Mouse (Mus musculus): ENCODE data around the gene Wdr17. TPM values are rescaled to one million over a fixed set of nuclear protein-coding genes. Genes with fewer than 3 reads are reported as not detected.

Gene Wdr17
- total and polyA plus RNA-seq, 3 experiments = not detected

- Histone ChIP-seq H3K79me2 (ENCODE audit: control insufficient read depth, insufficient read depth, low read length, poor library complexity) (no peaks in the 10 kb centered on the region), H3K9ac (ENCODE audit: control insufficient read depth, low read depth, low read length, poor library complexity, severe bottlenecking) (no peak overlapping the region), H3K27me3 (ENCODE audit: control insufficient read depth in 1 of 2, insufficient read depth in 2 of 2, low read length in 2 of 2) (no peaks in the 10 kb centered on the region), H3K36me3 (ENCODE audit: control insufficient read depth in 1 of 2, insufficient read depth in 2 of 2, low read length in 2 of 2) (no peaks in the 10 kb centered on the region), H3K4me1 (ENCODE audit: control insufficient read depth in 1 of 2, insufficient read depth in 2 of 2, low read length in 2 of 2) (no peaks in the 10 kb centered on the region), H3K4me3 (ENCODE audit: control insufficient read depth in 1 of 2, insufficient read depth in 1 of 2, low read depth in 2 of 2, low read length in 2 of 2) (no peak overlapping the region), H3K27ac (ENCODE audit: control insufficient read depth, low read depth, low read length) (no peak overlapping the region), H3K9me3 (replicated peaks; ENCODE audit: insufficient read depth, low read length) (no peaks in the 10 kb centered on the region)
- TF ChIP-seq UBTF (IDR thresholded peaks at IDR 0.05; ENCODE audit: borderline replicate concordance, insufficient read depth, low read depth, low read length) (no peak), HCFC1 (IDR thresholded peaks at IDR 0.05; ENCODE audit: low read depth, low read length) (no peak), MEF2A (IDR thresholded peaks at IDR 0.05; ENCODE audit: extremely low read depth, insufficient replicate concordance, low read depth, low read length, poor library complexity, severe bottlenecking) (no peak)
- no peak for DNase-seq (ENCODE audit: low read depth, low spot score)
These were observed 22.3 kb downstream of the Wdr17 start for GRCm38 (mm10) chr8:54864761-54865064.

- H3K9ac ChIP-seq (ENCODE audit: control insufficient read depth, low read depth, low read length, poor library complexity, severe bottlenecking) = no peak overlapping the region
- no peak overlapping the region for H3K27ac ChIP-seq (ENCODE audit: control insufficient read depth, low read depth, low read length)
- H3K4me1 ChIP-seq (ENCODE audit: control insufficient read depth in 1 of 2, insufficient read depth in 2 of 2, low read length in 2 of 2) = no peaks in the 10 kb centered on the region
- H3K9me3 ChIP-seq (replicated peaks; ENCODE audit: insufficient read depth, low read length) = no peaks in the 10 kb centered on the region
- TF ChIP-seq MAZ (IDR thresholded peaks at IDR 0.05; ENCODE audit: low read depth, low read length) (no peak), MAFK (IDR thresholded peaks at IDR 0.05; ENCODE audit: borderline replicate concordance, low read depth, low read length) (no peak), ZC3H11A (IDR thresholded peaks at IDR 0.05; ENCODE audit: low read depth, low read length) (no peak), MAX (IDR thresholded peaks at IDR 0.05; ENCODE audit: low read length) (no peak), RCOR1 (IDR thresholded peaks at IDR 0.05; ENCODE audit: low read depth, low read length) (no peak), E2F4 (IDR thresholded peaks at IDR 0.05; ENCODE audit: borderline replicate concordance, low read depth, low read length) (no peak), UBTF (IDR thresholded peaks at IDR 0.05; ENCODE audit: borderline replicate concordance, insufficient read depth, low read depth, low read length) (no peak), POLR2AphosphoS5 (IDR thresholded peaks at IDR 0.05; ENCODE audit: borderline replicate concordance, low read depth, low read length) (no peak)
- no peak for DNase-seq (ENCODE audit: low read depth, low spot score)
- no peaks in the 10 kb centered on the region for H3K27me3 ChIP-seq (ENCODE audit: control insufficient read depth in 1 of 2, insufficient read depth in 2 of 2, low read length in 2 of 2)
- H3K79me2 ChIP-seq (ENCODE audit: control insufficient read depth, insufficient read depth, low read length, poor library complexity) = no peaks in the 10 kb centered on the region
- no peak overlapping the region for H3K4me3 ChIP-seq (ENCODE audit: control insufficient read depth in 1 of 2, insufficient read depth in 1 of 2, low read depth in 2 of 2, low read length in 2 of 2)
- H3K36me3 ChIP-seq (ENCODE audit: control insufficient read depth in 1 of 2, insufficient read depth in 2 of 2, low read length in 2 of 2) = no peaks in the 10 kb centered on the region
These were observed 22.8 kb downstream of the Wdr17 start for GRCm38 (mm10) chr8:54864038-54864760.

GRCm38 (mm10) chr8:54836029-54836959 is 50.7 kb downstream of the Wdr17 start:
- no peak for DNase-seq (ENCODE audit: low read depth, low spot score)
- no peak overlapping the region for H3K4me3 ChIP-seq (ENCODE audit: control insufficient read depth in 1 of 2, insufficient read depth in 1 of 2, low read depth in 2 of 2, low read length in 2 of 2)
- no peak overlapping the region for H3K27ac ChIP-seq (ENCODE audit: control insufficient read depth, low read depth, low read length)
- no peak for TF ChIP-seq ZKSCAN1 (IDR thresholded peaks at IDR 0.05; ENCODE audit: low read depth, low read length)
- no peak for TF ChIP-seq RAD21 (IDR thresholded peaks at IDR 0.05; ENCODE audit: low read depth, low read length)
- TF ChIP-seq CHD2 (IDR thresholded peaks at IDR 0.05; ENCODE audit: low read length) = no peak
- TF ChIP-seq RCOR1 (IDR thresholded peaks at IDR 0.05; ENCODE audit: low read depth, low read length) = no peak
- no peak for TF ChIP-seq MAX (IDR thresholded peaks at IDR 0.05; ENCODE audit: low read length)
- no peak for TF ChIP-seq EP300 (IDR thresholded peaks at IDR 0.05; ENCODE audit: low read depth in 1 of 2, low read length in 2 of 2)
- no peak for TF ChIP-seq ZMIZ1 (IDR thresholded peaks at IDR 0.05; ENCODE audit: low read depth, low read length)
- no peak for TF ChIP-seq USF1 (IDR thresholded peaks at IDR 0.05; ENCODE audit: low read depth, low read length)
- no peak for TF ChIP-seq MAFK (IDR thresholded peaks at IDR 0.05; ENCODE audit: borderline replicate concordance, low read depth, low read length)
- TF ChIP-seq HCFC1 (IDR thresholded peaks at IDR 0.05; ENCODE audit: low read depth, low read length) = no peak
- no peak for TF ChIP-seq TBP (IDR thresholded peaks at IDR 0.05; ENCODE audit: low read depth, low read length)
- TF ChIP-seq NELFE (IDR thresholded peaks at IDR 0.05; ENCODE audit: low read depth, low read length) = no peak
- no peaks in the 10 kb centered on the region for H3K36me3 ChIP-seq (ENCODE audit: control insufficient read depth in 1 of 2, insufficient read depth in 2 of 2, low read length in 2 of 2)
- no peaks in the 10 kb centered on the region for H3K79me2 ChIP-seq (ENCODE audit: control insufficient read depth, insufficient read depth, low read length, poor library complexity)
- H3K9me3 ChIP-seq (replicated peaks; ENCODE audit: insufficient read depth, low read length) = no peaks in the 10 kb centered on the region
- no peak overlapping the region for H3K9ac ChIP-seq (ENCODE audit: control insufficient read depth, low read depth, low read length, poor library complexity, severe bottlenecking)
- H3K4me1 ChIP-seq (ENCODE audit: control insufficient read depth in 1 of 2, insufficient read depth in 2 of 2, low read length in 2 of 2) = no peaks in the 10 kb centered on the region
- no peaks in the 10 kb centered on the region for H3K27me3 ChIP-seq (ENCODE audit: control insufficient read depth in 1 of 2, insufficient read depth in 2 of 2, low read length in 2 of 2)
